Mouse (Mus musculus) E14TG2a.4 (cell line): ENCODE results near the gene Zfp14.

Experiments used
- CTCF ChIP-seq: conservative IDR thresholded peaks from 2 replicates; pipeline ENCODE4 v1.5.1; 2014; ENCODE audit warnings: low read length
- NANOG ChIP-seq: IDR thresholded peaks from 2 replicates; pipeline ENCODE4 v1.6.1; 2014; ENCODE audit warnings: borderline replicate concordance, low read length, mixed read lengths

- TF ChIP-seq CTCF = peak; percentile 54
- no peak for TF ChIP-seq NANOG
Observed at GRCm38 (mm10) chr7:30090970-30091585, 39.9 kb upstream of the Zfp14 start.
